Mouse (Mus musculus): ENCODE measurements around the gene Pnpla3. TPM values are rescaled to one million over a fixed set of nuclear protein-coding genes. Genes with fewer than 3 reads are reported as not detected.
A peak's percentile ranks its signal among the peaks of the same experiment; 100 is the strongest.

Gene Pnpla3
- polyA plus RNA-seq, 1 experiment from 2014 or later, result 0.61 TPM

GRCm38 (mm10) chr15:84212031-84212755, 44.6 kb downstream of the Pnpla3 start:
- H3K4me2 ChIP-seq (ENCODE audit: low read length), result no peak overlapping the region
- no peaks in the 10 kb centered on the region for H3K9me3 ChIP-seq (ENCODE audit: control insufficient read depth, low read length)
- peaks cover 20 to 33% of the 10 kb centered on the region in 2 experiments for H3K4me1 ChIP-seq (ENCODE audit: control insufficient read depth in 2 of 2, insufficient read depth in 2 of 2, low read length in 2 of 2)
- H3K27ac ChIP-seq (replicated peaks in 1 of 2; ENCODE audit: control insufficient read depth in 1 of 2, insufficient read depth in 1 of 2, low read depth in 2 of 2, low read length in 2 of 2), result peak overlapping the region in 1 of 2 experiments; percentile 1; a peak in 1 of 4 replicates
- no peaks in the 10 kb centered on the region for H3K27me3 ChIP-seq (ENCODE audit: control insufficient read depth, insufficient read depth, low read length)
- peaks cover 69% of the 10 kb centered on the region for H3K36me3 ChIP-seq (ENCODE audit: control insufficient read depth, insufficient read depth, low read length)
- WGBS, result 44% methylated on average over 6 of the region's 6 CpGs
- H3K9ac ChIP-seq (ENCODE audit: low read length), result no peak overlapping the region
- 0 out of 2 replicates have a peak, but pooled peaks have one; percentile 15 for ATAC-seq (ENCODE audit: insufficient number of reproducible peaks, insufficient read depth, low FRiP score, low read depth)
- no peak overlapping the region for H3K4me3 ChIP-seq (ENCODE audit: control insufficient read depth in 1 of 2, insufficient read depth in 1 of 2, low read depth in 1 of 2, low read length in 2 of 2)

DNA sequence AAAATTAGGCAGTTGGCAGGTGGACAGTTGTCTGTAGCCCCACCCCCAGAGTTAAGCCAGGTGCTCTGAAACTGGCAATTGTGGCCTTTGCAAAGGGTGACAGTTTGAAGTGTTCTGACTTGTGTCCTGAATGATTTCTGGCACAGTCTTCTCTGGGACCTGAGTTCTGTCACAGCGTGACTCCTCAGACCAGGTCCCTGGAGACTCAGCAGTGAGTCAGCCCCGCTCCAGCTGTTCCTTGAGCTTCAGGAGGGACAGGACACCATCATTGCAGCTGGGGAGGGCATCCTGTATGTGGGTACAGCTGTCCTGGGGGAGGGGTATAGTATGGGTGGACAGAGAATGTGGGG, 45.1 kb downstream of the Pnpla3 start:
- Histone ChIP-seq H3K27ac (replicated peaks in 1 of 2; ENCODE audit: control insufficient read depth in 1 of 2, insufficient read depth in 1 of 2, low read depth in 2 of 2, low read length in 2 of 2) (peak overlapping the region in 1 of 2 experiments; percentile 1; a peak in 1 of 4 replicates), H3K4me3 (ENCODE audit: control insufficient read depth in 1 of 2, insufficient read depth in 1 of 2, low read depth in 1 of 2, low read length in 2 of 2) (no peak overlapping the region), H3K4me1 (ENCODE audit: control insufficient read depth in 2 of 2, insufficient read depth in 2 of 2, low read length in 2 of 2) (peaks cover 20 to 33% of the 10 kb centered on the region in 2 experiments), H3K9me3 (ENCODE audit: control insufficient read depth, low read length) (no peaks in the 10 kb centered on the region), H3K36me3 (ENCODE audit: control insufficient read depth, insufficient read depth, low read length) (peaks cover 64% of the 10 kb centered on the region), H3K27me3 (ENCODE audit: control insufficient read depth, insufficient read depth, low read length) (no peaks in the 10 kb centered on the region), H3K9ac (ENCODE audit: low read length) (no peak overlapping the region), H3K4me2 (ENCODE audit: low read length) (no peak overlapping the region)
- 32% methylated on average over 2 of the region's 2 CpGs for WGBS
- ATAC-seq (ENCODE audit: insufficient number of reproducible peaks, insufficient read depth, low FRiP score, low read depth), result 0 out of 2 replicates have a peak, but pooled peaks have one; percentile 17

DNA sequence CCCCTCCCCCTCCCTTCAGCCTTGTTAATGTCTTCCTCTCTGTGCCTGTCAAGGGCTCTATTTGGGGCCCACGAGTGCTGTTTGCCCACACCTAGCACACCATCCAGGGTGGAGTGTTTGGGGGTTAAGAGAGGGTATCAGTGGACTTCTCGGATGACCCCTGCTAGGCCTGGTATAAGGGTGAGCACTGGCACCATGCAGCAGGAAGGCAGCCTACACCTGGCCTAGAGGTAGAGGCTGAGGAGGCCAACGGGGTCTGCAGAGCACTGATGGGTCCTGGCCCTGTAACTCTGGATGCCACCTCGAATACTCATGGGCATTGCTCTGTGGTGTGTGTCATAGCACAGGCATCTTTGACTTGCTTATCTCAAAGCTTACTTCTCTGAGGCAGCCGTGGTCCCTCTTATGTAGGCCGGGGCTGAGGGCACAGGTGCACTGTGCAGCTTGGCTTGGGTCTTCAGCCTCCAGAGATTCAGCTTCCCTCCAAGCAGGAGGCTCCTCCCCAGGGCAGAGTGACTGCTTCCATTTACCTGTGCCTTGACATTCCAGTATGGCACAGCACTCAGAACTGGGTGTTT, 45.6 kb downstream of the Pnpla3 start:
- Histone ChIP-seq H3K36me3 (ENCODE audit: control insufficient read depth, insufficient read depth, low read length) (peaks cover 59% of the 10 kb centered on the region), H3K27ac (replicated peaks in 1 of 2; ENCODE audit: control insufficient read depth in 1 of 2, insufficient read depth in 1 of 2, low read depth in 2 of 2, low read length in 2 of 2) (no peak overlapping the region), H3K27me3 (ENCODE audit: control insufficient read depth, insufficient read depth, low read length) (no peaks in the 10 kb centered on the region), H3K9me3 (ENCODE audit: control insufficient read depth, low read length) (no peaks in the 10 kb centered on the region), H3K9ac (ENCODE audit: low read length) (no peak overlapping the region), H3K4me2 (ENCODE audit: low read length) (no peak overlapping the region), H3K4me1 (ENCODE audit: control insufficient read depth in 2 of 2, insufficient read depth in 2 of 2, low read length in 2 of 2) (peaks cover 20 to 36% of the 10 kb centered on the region in 2 experiments), H3K4me3 (ENCODE audit: control insufficient read depth in 1 of 2, insufficient read depth in 1 of 2, low read depth in 1 of 2, low read length in 2 of 2) (no peak overlapping the region)
- ATAC-seq (ENCODE audit: insufficient number of reproducible peaks, insufficient read depth, low FRiP score, low read depth), result no peak
- 63% methylated on average over 6 of the region's 6 CpGs for WGBS

- Histone ChIP-seq H3K4me2 (ENCODE audit: low read length) (no peak overlapping the region), H3K4me1 (ENCODE audit: control insufficient read depth in 2 of 2, insufficient read depth in 2 of 2, low read length in 2 of 2) (peaks cover 29 to 48% of the 10 kb centered on the region in 2 experiments), H3K36me3 (ENCODE audit: control insufficient read depth, insufficient read depth, low read length) (peaks cover 47% of the 10 kb centered on the region), H3K27me3 (ENCODE audit: control insufficient read depth, insufficient read depth, low read length) (no peaks in the 10 kb centered on the region), H3K4me3 (ENCODE audit: control insufficient read depth in 1 of 2, insufficient read depth in 1 of 2, low read depth in 1 of 2, low read length in 2 of 2) (no peak overlapping the region), H3K9ac (ENCODE audit: low read length) (no peak overlapping the region), H3K27ac (replicated peaks in 1 of 2; ENCODE audit: control insufficient read depth in 1 of 2, insufficient read depth in 1 of 2, low read depth in 2 of 2, low read length in 2 of 2) (no peak overlapping the region), H3K9me3 (ENCODE audit: control insufficient read depth, low read length) (no peaks in the 10 kb centered on the region)
- WGBS, result 74% methylated on average over 7 of the region's 7 CpGs
- ATAC-seq (ENCODE audit: insufficient number of reproducible peaks, insufficient read depth, low FRiP score, low read depth), result no peak
Observed at GRCm38 (mm10) chr15:84214476-84214875, 46.8 kb downstream of the Pnpla3 start.

- WGBS, result 76% methylated on average over 2 of the region's 2 CpGs
- ATAC-seq (ENCODE audit: insufficient number of reproducible peaks, insufficient read depth, low FRiP score, low read depth), result no peak
- H3K36me3 ChIP-seq (ENCODE audit: control insufficient read depth, insufficient read depth, low read length), result peaks cover 39% of the 10 kb centered on the region
- H3K4me2 ChIP-seq (ENCODE audit: low read length), result no peak overlapping the region
- no peaks in the 10 kb centered on the region for H3K9me3 ChIP-seq (ENCODE audit: control insufficient read depth, low read length)
- H3K9ac ChIP-seq (ENCODE audit: low read length), result no peak overlapping the region
- H3K27ac ChIP-seq (replicated peaks in 1 of 2; ENCODE audit: control insufficient read depth in 1 of 2, insufficient read depth in 1 of 2, low read depth in 2 of 2, low read length in 2 of 2), result no peak overlapping the region
- no peaks in the 10 kb centered on the region for H3K27me3 ChIP-seq (ENCODE audit: control insufficient read depth, insufficient read depth, low read length)
- H3K4me3 ChIP-seq (ENCODE audit: control insufficient read depth in 1 of 2, insufficient read depth in 1 of 2, low read depth in 1 of 2, low read length in 2 of 2), result no peak overlapping the region
- peaks cover 29 to 49% of the 10 kb centered on the region in 2 experiments for H3K4me1 ChIP-seq (ENCODE audit: control insufficient read depth in 2 of 2, insufficient read depth in 2 of 2, low read length in 2 of 2)
Observed at GRCm38 (mm10) chr15:84215273-84215672, 47.6 kb downstream of the Pnpla3 start.

- no peak overlapping the region for H3K27ac ChIP-seq (replicated peaks in 1 of 2; ENCODE audit: control insufficient read depth in 1 of 2, insufficient read depth in 1 of 2, low read depth in 2 of 2, low read length in 2 of 2)
- no peaks in the 10 kb centered on the region for H3K9me3 ChIP-seq (ENCODE audit: control insufficient read depth, low read length)
- peaks cover 32% of the 10 kb centered on the region for H3K36me3 ChIP-seq (ENCODE audit: control insufficient read depth, insufficient read depth, low read length)
- ATAC-seq (ENCODE audit: insufficient number of reproducible peaks, insufficient read depth, low FRiP score, low read depth), result no peak
- no peak overlapping the region for H3K4me2 ChIP-seq (ENCODE audit: low read length)
- H3K4me3 ChIP-seq (ENCODE audit: control insufficient read depth in 1 of 2, insufficient read depth in 1 of 2, low read depth in 1 of 2, low read length in 2 of 2), result no peak overlapping the region
- peaks cover 29 to 49% of the 10 kb centered on the region in 2 experiments for H3K4me1 ChIP-seq (ENCODE audit: control insufficient read depth in 2 of 2, insufficient read depth in 2 of 2, low read length in 2 of 2)
- no peak overlapping the region for H3K9ac ChIP-seq (ENCODE audit: low read length)
- H3K27me3 ChIP-seq (ENCODE audit: control insufficient read depth, insufficient read depth, low read length), result no peaks in the 10 kb centered on the region
Observed at GRCm38 (mm10) chr15:84216026-84216425, 48.4 kb downstream of the Pnpla3 start.

GRCm38 (mm10) chr15:84216461-84217084, 48.9 kb downstream of the Pnpla3 start:
- H3K4me3 ChIP-seq (ENCODE audit: control insufficient read depth in 1 of 2, insufficient read depth in 1 of 2, low read depth in 1 of 2, low read length in 2 of 2), result no peak overlapping the region
- peaks cover 26% of the 10 kb centered on the region for H3K36me3 ChIP-seq (ENCODE audit: control insufficient read depth, insufficient read depth, low read length)
- H3K9me3 ChIP-seq (ENCODE audit: control insufficient read depth, low read length), result no peaks in the 10 kb centered on the region
- WGBS, result 43% methylated on average over 7 of the region's 7 CpGs
- no peak overlapping the region for H3K9ac ChIP-seq (ENCODE audit: low read length)
- no peak overlapping the region for H3K4me2 ChIP-seq (ENCODE audit: low read length)
- H3K27ac ChIP-seq (replicated peaks in 1 of 2; ENCODE audit: control insufficient read depth in 1 of 2, insufficient read depth in 1 of 2, low read depth in 2 of 2, low read length in 2 of 2), result no peak overlapping the region
- no peaks in the 10 kb centered on the region for H3K27me3 ChIP-seq (ENCODE audit: control insufficient read depth, insufficient read depth, low read length)
- H3K4me1 ChIP-seq (ENCODE audit: control insufficient read depth in 2 of 2, insufficient read depth in 2 of 2, low read length in 2 of 2), result peaks cover 29 to 49% of the 10 kb centered on the region in 2 experiments
- ATAC-seq (ENCODE audit: insufficient number of reproducible peaks, insufficient read depth, low FRiP score, low read depth), result no peak
